Comparison of ENCODE assay signal across 27 mouse cellular contexts in genomic region chr15:75268121-75268520, GRCm38 (mm10). TPM values are rescaled to one million over a fixed set of nuclear protein-coding genes. Genes with fewer than 3 reads are reported as not detected.
DNase-seq lines count a peak whose midpoint lies in the region; TF ChIP-seq lines count a peak whose summit lies in the region.
"Had no signal": no experiment of that assay in that cellular context is flagged by ENCODE, and none has a peak within 500 bp of the region (broad histone marks: within the 10 kb centered on the region; RNA-seq: fewer than 3 reads in every experiment).

Ly6f (plus strand) TSS chr15:75268421.

- H3K4me1 ChIP-seq in kidney, adult 2 months (ENCODE audit: control insufficient read depth, insufficient read depth, low read length) = peaks cover 5% of the 10 kb centered on the region; the same call in 1 of the 2 replicates

- H3K27me3 ChIP-seq in kidney, adult 2 months (replicated peaks; ENCODE audit: control insufficient read depth, insufficient read depth, low read length) = no peaks in the 10 kb centered on the region
- H3K27me3 ChIP-seq: Patski had no signal

- intact Hi-C loops in heart, postnatal 10 days (cut with DNase I) = no loop called here

- H3K27ac ChIP-seq in kidney, adult 2 months (ENCODE audit: insufficient read depth, low read depth, low read length) = peak within 1 kb of the TSS; percentile 58

- no peak for TF ChIP-seq CTCF in kidney, adult 2 months (conservative IDR thresholded peaks at IDR 0.05; ENCODE audit: insufficient read depth, insufficient read length, low read depth, low read length)

- peak; percentile 4 for DNase-seq in heart, adult 11 months
- DNase-seq in heart, postnatal 10 days = no peak
- DNase-seq in kidney, adult 2 months = no peak
- DNase-seq in kidney, adult 11 months = no peak
- peak; percentile 4 for DNase-seq in A20 (ENCODE audit: low read depth, low spot score)
- DNase-seq in gonadal fat pad, adult 2 months (ENCODE audit: low read depth) = no peak
- no peak for DNase-seq in yolk sac, embryonic 10.5 days (ENCODE audit: low spot score)
- no peak for DNase-seq in testis, postnatal 10 days (ENCODE audit: low spot score)
- DNase-seq: adrenal gland, adult 2 months; adrenal gland, adult 8-10 months; adrenal gland, postnatal 10 days; adrenal gland, postnatal 14 days; adrenal gland, postnatal 25 days; adrenal gland, postnatal 36 days; B cell, adult 2 months; cerebellum, adult 11 months; cerebellum, adult 11-12 months; cerebellum, adult 18-20 months had no signal

- TF ChIP-seq POLR2A in kidney, adult 2 months (IDR thresholded peaks at IDR 0.05; ENCODE audit: low read depth, low read length) = no peak

- H3K36me3 ChIP-seq in kidney, adult 2 months (ENCODE audit: control insufficient read depth, insufficient read depth, low read length) = no peaks in the 10 kb centered on the region
- H3K36me3 ChIP-seq: G1E had no signal

- no peak within 1 kb of the TSS for H3K4me3 ChIP-seq in kidney, adult 2 months (ENCODE audit: insufficient read depth, low read depth, low read length)

RNA-seq across cellular contexts. Expression of gene Ly6f, which starts in this region (rescaled TPM):
- not detected for total RNA-seq in heart, postnatal 10 days (2021)
- 3.1 and 3.3 TPM in 2 replicates for polyA plus RNA-seq in kidney, adult 2 months (2012; rRNA removed)
- polyA plus RNA-seq in gonadal fat pad, adult 2 months (2012; rRNA removed) = 72.2 and 208 TPM in 2 replicates
- total RNA-seq: adrenal gland, adult 18-20 months; adrenal gland, adult 2 months; adrenal gland, adult 8-10 months; adrenal gland, postnatal 10 days; adrenal gland, postnatal 14 days; adrenal gland, postnatal 25 days; adrenal gland, postnatal 36 days; adrenal gland, postnatal 4 days; CH12.LX; G1E; MEL had no signal
- polyA plus RNA-seq: activated CD4-positive, CD25-positive, alpha-beta regulatory T cell, adult 4 months; adrenal gland, adult 2 months; brain, embryonic 14.5 days; CD4-positive, CD25-positive, alpha-beta regulatory T cell, adult 4 months; G1E had no signal

Comparison
In these comparisons a context has a peak if more than half of its experiments do, and no peak if none do; other contexts are left out.
1. RNA of gene Ly6f (polyA plus RNA-seq): 72.2 to 208 TPM in gonadal fat pad, adult 2 months; 3.1 to 3.3 TPM in kidney, adult 2 months; every median in the first group is over 10 times any median in the second.
2. DNase-seq: peak in heart, adult 11 months (single experiment) and A20 (single experiment); none in heart, postnatal 10 days (0 of 2), kidney, adult 2 months (single experiment), kidney, adult 11 months (single experiment), gonadal fat pad, adult 2 months (single experiment), yolk sac, embryonic 10.5 days (single experiment) and testis, postnatal 10 days (single experiment).